In the genomic region with DNA sequence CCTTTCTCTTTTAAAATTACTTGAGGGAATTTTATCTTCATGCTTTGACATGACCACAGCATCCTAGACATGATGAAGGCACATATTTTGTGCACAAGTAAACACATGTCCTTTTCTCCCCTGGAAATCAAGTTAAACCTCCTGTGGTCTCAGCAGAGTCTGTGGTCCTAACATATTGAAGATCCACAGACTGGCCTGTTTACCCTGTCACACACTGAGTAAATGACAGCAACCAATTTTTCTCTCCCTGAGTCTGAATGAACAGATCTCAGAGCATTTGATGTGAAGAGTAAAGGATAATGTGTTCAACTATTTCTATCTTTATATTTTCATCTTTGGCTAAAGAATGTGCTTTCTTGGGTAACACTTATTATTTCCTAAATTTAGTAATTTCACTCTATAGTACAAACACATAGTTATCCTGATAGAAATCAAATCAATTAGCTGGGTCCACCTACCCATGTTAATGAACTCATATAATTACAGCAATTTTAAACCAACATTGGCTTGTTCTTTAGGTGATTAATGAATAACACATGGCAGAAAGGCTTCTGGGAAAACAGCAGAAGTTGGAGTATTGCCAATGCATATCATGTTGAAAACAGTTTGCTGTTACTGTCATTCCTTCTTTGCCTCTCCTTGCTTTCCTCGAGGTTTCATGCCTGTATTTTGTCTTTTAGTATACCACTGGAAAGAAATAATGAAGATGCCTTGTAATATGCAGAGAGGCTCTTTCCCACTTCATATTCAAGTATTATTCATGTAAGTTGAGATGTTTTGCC, we compare ENCODE assay signal across 14 mouse cellular contexts.
"Had no signal": no experiment of that assay in that cellular context is flagged by ENCODE, and none has a peak within 500 bp of the region (broad histone marks: within the 10 kb centered on the region; RNA-seq: fewer than 3 reads in every experiment).

No protein-coding gene starts in this region.

- H3K4me3 ChIP-seq: kidney, embryonic 15.5 days; liver, embryonic 13.5 days; myocyte; neural tube, embryonic 15.5 days had no signal

- H3K9me3 ChIP-seq: kidney, embryonic 15.5 days; liver, embryonic 13.5 days; neural tube, embryonic 15.5 days had no signal

- H3K36me3 ChIP-seq: kidney, embryonic 15.5 days; liver, embryonic 13.5 days; neural tube, embryonic 15.5 days had no signal

- H3K4me2 ChIP-seq: kidney, embryonic 15.5 days; liver, embryonic 13.5 days; neural tube, embryonic 15.5 days had no signal

- H3K4me1 ChIP-seq: kidney, embryonic 15.5 days; liver, embryonic 13.5 days; neural tube, embryonic 15.5 days had no signal

- ATAC-seq: liver, postnatal 0 days; midbrain, embryonic 16.5 days had no signal

- H3K27me3 ChIP-seq: kidney, embryonic 15.5 days; liver, embryonic 13.5 days; neural tube, embryonic 15.5 days had no signal

- H3K9ac ChIP-seq: kidney, embryonic 15.5 days; liver, embryonic 13.5 days; liver, postnatal 0 days; neural tube, embryonic 15.5 days had no signal

- DNase-seq: kidney, adult 2 months; kidney, postnatal 14 days; liver; liver, embryonic 13.5 days; liver, postnatal 0 days; lung, postnatal 36 days; right cerebral cortex, postnatal 4 days; spleen, adult 18-20 months; thymus, adult 18-20 months; thymus, postnatal 14 days had no signal

- H3K27ac ChIP-seq: kidney, embryonic 15.5 days; liver, embryonic 13.5 days; neural tube, embryonic 15.5 days had no signal
